Mouse (Mus musculus) G1E (cell line): ENCODE measurements at regions not wholly inside any gene's neighbourhood (a gene's known extent, or its start where the extent isn't known, plus 50 kb on each side); places are given as distances from the start of the nearest gene placed in this dataset.

Source experiments
- ATAC-seq: 2 replicates; pipeline ENCODE4 v1.8.0; 2016; ENCODE audit warnings: mild to moderate bottlenecking; ENCODE audit not compliant: insufficient number of reproducible peaks, poor library complexity, low FRiP score, severe bottlenecking; ENCODE audit errors: extremely low read depth
- DNase-seq: peaks from one replicate; pipeline ENCODE4 v3.0.0; 2012; ENCODE audit warnings: low spot score
- H3K27me3 ChIP-seq: 2 replicates; pipeline ENCODE4 v1.6.1; 2012; ENCODE audit warnings: mild to moderate bottlenecking, low read length, inconsistent platforms; ENCODE audit not compliant: insufficient read depth
- H3K36me3 ChIP-seq: replicated peaks from 2 replicates; pipeline ENCODE3; 2012; ENCODE audit warnings: mild to moderate bottlenecking, inconsistent platforms
- H3K4me1 ChIP-seq: 2 replicates; pipeline ENCODE4 v1.6.1; 2012; ENCODE audit warnings: low read depth, low read length, inconsistent platforms, mixed read lengths; ENCODE audit not compliant: insufficient read depth
- H3K4me3 ChIP-seq: 2 replicates; pipeline ENCODE4 v1.5.1; 2012; ENCODE audit warnings: low read depth, mild to moderate bottlenecking, inconsistent platforms, low read length, moderate library complexity, mixed read lengths
- H3K9me3 ChIP-seq: replicated peaks from 2 replicates; pipeline ENCODE4 v1.6.1; 2012; ENCODE audit warnings: inconsistent platforms
- CTCF ChIP-seq: IDR thresholded peaks from 2 replicates; pipeline ENCODE4 v1.5.1; 2012; ENCODE audit warnings: low read depth, low read length, inconsistent platforms, mixed read lengths
- GATA1 ChIP-seq: IDR thresholded peaks from 2 replicates; pipeline ENCODE4 v1.6.1; 2012; ENCODE audit warnings: borderline replicate concordance, low read length, inconsistent platforms, mixed read lengths
- GATA2 ChIP-seq: IDR thresholded peaks from 2 replicates; pipeline ENCODE4 v1.6.1; 2012; ENCODE audit warnings: low read depth, low read length, inconsistent platforms, borderline replicate concordance
- POLR2AphosphoS5 ChIP-seq: IDR thresholded peaks from 2 replicates; pipeline ENCODE4 v1.6.1; 2012; ENCODE audit warnings: low read depth, low read length, inconsistent platforms; ENCODE audit not compliant: insufficient replicate concordance
- TAL1 ChIP-seq: conservative IDR thresholded peaks from 2 replicates; pipeline ENCODE4 v1.6.1; 2012; ENCODE audit warnings: low read depth, low read length, inconsistent platforms, mixed read lengths

- Histone ChIP-seq H3K27me3 (no peaks in the 10 kb centered on the region), H3K36me3 (no peaks in the 10 kb centered on the region), H3K4me3 (no peak overlapping the region), H3K4me1 (peaks cover 3% of the 10 kb centered on the region; the same call in 1 of the 2 replicates), H3K9me3 (no peaks in the 10 kb centered on the region)
- no peak for DNase-seq
- no peak for TF ChIP-seq GATA2
- TF ChIP-seq CTCF, result peak; percentile 36; the same call in 1 of the 2 replicates
- TF ChIP-seq POLR2AphosphoS5, result no peak
- no peak for TF ChIP-seq GATA1
- peak; percentile 46 for ATAC-seq
Observed at GRCm38 (mm10) chr11:111536040-111536836, 470.3 kb downstream of the Kcnj2 start.

GRCm38 (mm10) chr11:111537654-111538053 lies 471.7 kb downstream of the Kcnj2 start:
- Histone ChIP-seq H3K27me3 (no peaks in the 10 kb centered on the region), H3K4me1 (peaks cover 3% of the 10 kb centered on the region; the same call in 1 of the 2 replicates), H3K4me3 (no peak overlapping the region), H3K36me3 (no peaks in the 10 kb centered on the region), H3K9me3 (no peaks in the 10 kb centered on the region)
- TF ChIP-seq CTCF (peak; percentile 45), GATA2 (no peak)
- peak; percentile 51; the same call in 1 of the 2 replicates for ATAC-seq
- peak; percentile 4 for DNase-seq

GRCm38 (mm10) chr11:111539960-111540359 lies 474.0 kb downstream of the Kcnj2 start:
- H3K4me1 ChIP-seq, result peaks cover 3% of the 10 kb centered on the region; the same call in 1 of the 2 replicates
- no peaks in the 10 kb centered on the region for H3K36me3 ChIP-seq
- no peak for TF ChIP-seq CTCF
- TF ChIP-seq GATA2, result no peak
- no peak for TF ChIP-seq POLR2AphosphoS5
- TF ChIP-seq TAL1, result no peak
- TF ChIP-seq GATA1, result no peak
- DNase-seq (no peak), ATAC-seq (no peak)
- no peaks in the 10 kb centered on the region for H3K9me3 ChIP-seq
- H3K4me3 ChIP-seq, result no peak overlapping the region
- no peaks in the 10 kb centered on the region for H3K27me3 ChIP-seq

- TF ChIP-seq CTCF, result no peak
- no peak for TF ChIP-seq GATA2
- TF ChIP-seq GATA1, result no peak
- no peak for TF ChIP-seq POLR2AphosphoS5
- no peak for TF ChIP-seq TAL1
- no peak overlapping the region for H3K4me3 ChIP-seq
- ATAC-seq (no peak), DNase-seq (no peak)
- H3K9me3 ChIP-seq, result no peaks in the 10 kb centered on the region
- H3K4me1 ChIP-seq, result no peaks in the 10 kb centered on the region
- no peaks in the 10 kb centered on the region for H3K27me3 ChIP-seq
- H3K36me3 ChIP-seq, result no peaks in the 10 kb centered on the region
Observed at GRCm38 (mm10) chr11:111545291-111545690, 479.3 kb downstream of the Kcnj2 start.

GRCm38 (mm10) chr11:111555131-111555530 lies 489.2 kb downstream of the Kcnj2 start:
- no peak for TF ChIP-seq CTCF
- TF ChIP-seq TAL1, result no peak
- no peak for TF ChIP-seq GATA2
- no peak for TF ChIP-seq GATA1
- no peak for TF ChIP-seq POLR2AphosphoS5
- no peaks in the 10 kb centered on the region for H3K4me1 ChIP-seq
- H3K4me3 ChIP-seq, result no peak overlapping the region
- no peaks in the 10 kb centered on the region for H3K9me3 ChIP-seq
- ATAC-seq, result no peak
- no peak for DNase-seq
- no peaks in the 10 kb centered on the region for H3K27me3 ChIP-seq
- no peaks in the 10 kb centered on the region for H3K36me3 ChIP-seq

GRCm38 (mm10) chr11:111555615-111556014 lies 489.7 kb downstream of the Kcnj2 start:
- no peak for ATAC-seq
- no peaks in the 10 kb centered on the region for H3K27me3 ChIP-seq
- no peaks in the 10 kb centered on the region for H3K9me3 ChIP-seq
- H3K4me1 ChIP-seq, result no peaks in the 10 kb centered on the region
- no peaks in the 10 kb centered on the region for H3K36me3 ChIP-seq
- H3K4me3 ChIP-seq, result no peak overlapping the region
- no peak for TF ChIP-seq GATA1
- TF ChIP-seq GATA2, result no peak
- TF ChIP-seq POLR2AphosphoS5, result no peak
- TF ChIP-seq TAL1, result no peak
- no peak for DNase-seq
